Mouse (Mus musculus) testis, postnatal 10 days (tissue): Measurements from ENCODE around the gene Snx11.

ENCODE experiments used
- DNase-seq: peaks from one replicate; pipeline ENCODE4 v3.0.0; 2021; ENCODE audit warnings: low spot score

The Snx11 gene

GRCm38 (mm10) chr11:96762742-96763470 is 14.5 kb downstream of the Snx11 start:
- no peak for DNase-seq

GRCm38 (mm10) chr11:96761984-96762383 is 15.4 kb downstream of the Snx11 start:
- no peak for DNase-seq

- no peak for DNase-seq
Measured at GRCm38 (mm10) chr11:96760042-96760441, 17.3 kb downstream of the Snx11 start.

GRCm38 (mm10) chr11:96758402-96758801 is 19.0 kb downstream of the Snx11 start:
- DNase-seq, result no peak

- DNase-seq, result no peak
Measured at GRCm38 (mm10) chr11:96757421-96757820, 19.9 kb downstream of the Snx11 start.

GRCm38 (mm10) chr11:96755298-96755697 is 22.1 kb downstream of the Snx11 start:
- DNase-seq, result no peak

GRCm38 (mm10) chr11:96747555-96747954 is 29.8 kb downstream of the Snx11 start:
- no peak for DNase-seq

- no peak for DNase-seq
Measured at GRCm38 (mm10) chr11:96746648-96747047, 30.7 kb downstream of the Snx11 start.

- no peak for DNase-seq
Measured at GRCm38 (mm10) chr11:96743891-96744290, 33.5 kb downstream of the Snx11 start.

- no peak for DNase-seq
Measured at GRCm38 (mm10) chr11:96743000-96743399, 34.4 kb downstream of the Snx11 start.

GRCm38 (mm10) chr11:96741995-96742394 is 35.4 kb downstream of the Snx11 start:
- DNase-seq, result no peak

- DNase-seq, result no peak
Measured at GRCm38 (mm10) chr11:96740796-96741195, 36.6 kb downstream of the Snx11 start.

GRCm38 (mm10) chr11:96737673-96738471 is 39.5 kb downstream of the Snx11 start:
- DNase-seq, result no peak

GRCm38 (mm10) chr11:96736361-96736760 is 41.0 kb downstream of the Snx11 start:
- no peak for DNase-seq

- DNase-seq, result peak; percentile 66
Measured at GRCm38 (mm10) chr11:96735908-96736307, 41.5 kb downstream of the Snx11 start.

GRCm38 (mm10) chr11:96732657-96733056 is 44.7 kb downstream of the Snx11 start:
- DNase-seq, result no peak

GRCm38 (mm10) chr11:96730327-96730726 is 47.0 kb downstream of the Snx11 start:
- DNase-seq, result no peak

GRCm38 (mm10) chr11:96729462-96729861 is 47.9 kb downstream of the Snx11 start:
- DNase-seq, result no peak

GRCm38 (mm10) chr11:96728577-96728976 is 48.8 kb downstream of the Snx11 start:
- no peak for DNase-seq

GRCm38 (mm10) chr11:96725833-96726232 is 51.5 kb downstream of the Snx11 start:
- DNase-seq, result no peak

GRCm38 (mm10) chr11:96718609-96719008 is 58.8 kb downstream of the Snx11 start:
- DNase-seq, result no peak
